ENCODE assay signal across 8 mouse cellular contexts in genomic region chr13:21401166-21401565, GRCm38 (mm10). TPM values are rescaled to one million over a fixed set of nuclear protein-coding genes. Genes with fewer than 3 reads are reported as not detected.
DNase-seq lines count a peak whose midpoint lies in the region; ATAC-seq and TF ChIP-seq lines count a peak whose summit lies in the region.

No protein-coding gene starts in this region.

- ATAC-seq in heart, embryonic 14.5 days (ENCODE audit: insufficient number of reproducible peaks, insufficient read depth, low FRiP score, low read depth), result no peak
- ATAC-seq in hindbrain, embryonic 16.5 days, result no peak
- ATAC-seq in midbrain, embryonic 14.5 days (ENCODE audit: low FRiP score, low TSS enrichment), result no peak

- TF ChIP-seq CTCF in cerebellum, adult 2 months (IDR thresholded peaks at IDR 0.05; ENCODE audit: borderline replicate concordance, insufficient read depth, low read depth, low read length), result no peak

- peak overlapping the region; percentile 93 for H3K9ac ChIP-seq in heart, embryonic 14.5 days (ENCODE audit: low read length)
- no peak overlapping the region for H3K9ac ChIP-seq in hindbrain, embryonic 16.5 days (ENCODE audit: low read depth, low read length)
- H3K9ac ChIP-seq in midbrain, embryonic 14.5 days (replicated peaks; ENCODE audit: low read length), result no peak overlapping the region; the same call in 1 of the 2 replicates

- H3K27me3 ChIP-seq in heart, embryonic 14.5 days (ENCODE audit: control insufficient read depth, insufficient read depth, low read length), result no peaks in the 10 kb centered on the region
- no peaks in the 10 kb centered on the region for H3K27me3 ChIP-seq in embryonic facial prominence, embryonic 10.5 days (replicated peaks; ENCODE audit: low read depth, poor library complexity, severe bottlenecking)
- no peaks in the 10 kb centered on the region for H3K27me3 ChIP-seq in hindbrain, embryonic 16.5 days (replicated peaks; ENCODE audit: control insufficient read depth, insufficient read depth, low read length)
- no peaks in the 10 kb centered on the region for H3K27me3 ChIP-seq in midbrain, embryonic 14.5 days (ENCODE audit: control insufficient read depth, insufficient read depth, low read length)
- H3K27me3 ChIP-seq in cerebellum, adult 2 months (ENCODE audit: control insufficient read depth, insufficient read depth, low read length), result no peaks in the 10 kb centered on the region

- no peak for TF ChIP-seq POLR2A in cerebellum, adult 2 months (IDR thresholded peaks at IDR 0.05; ENCODE audit: borderline replicate concordance, insufficient read depth, low read length)

- H3K9me3 ChIP-seq in heart, embryonic 14.5 days (ENCODE audit: control insufficient read depth, low read length), result no peaks in the 10 kb centered on the region
- no peaks in the 10 kb centered on the region for H3K9me3 ChIP-seq in embryonic facial prominence, embryonic 10.5 days
- H3K9me3 ChIP-seq in hindbrain, embryonic 16.5 days (ENCODE audit: control insufficient read depth, low read length), result no peaks in the 10 kb centered on the region
- no peaks in the 10 kb centered on the region for H3K9me3 ChIP-seq in midbrain, embryonic 14.5 days (ENCODE audit: control insufficient read depth, low read length)

- peaks cover 2 to 18% of the 10 kb centered on the region in 2 experiments; a peak in 3 of 4 replicates for H3K4me1 ChIP-seq in heart, embryonic 14.5 days (ENCODE audit: control insufficient read depth in 2 of 2, insufficient read depth in 2 of 2, low read length in 2 of 2)
- H3K4me1 ChIP-seq in embryonic facial prominence, embryonic 10.5 days, result peaks cover 11% of the 10 kb centered on the region
- H3K4me1 ChIP-seq in hindbrain, embryonic 16.5 days (ENCODE audit: control insufficient read depth, insufficient read depth, low read depth, low read length), result peaks cover 17% of the 10 kb centered on the region
- H3K4me1 ChIP-seq in midbrain, embryonic 14.5 days (ENCODE audit: control insufficient read depth, insufficient read depth, low read length), result peaks cover 16% of the 10 kb centered on the region
- no peaks in the 10 kb centered on the region for H3K4me1 ChIP-seq in cerebellum, adult 2 months (ENCODE audit: control insufficient read depth, insufficient read depth, low read length)

- no peak for DNase-seq in heart, postnatal 14 days
- DNase-seq in embryonic facial prominence, embryonic 10.5 days (ENCODE audit: low spot score), result no peak
- no peak for DNase-seq in midbrain, embryonic 14.5 days
- DNase-seq in cerebellum, adult 2 months, result no peak
- DNase-seq in gastrocnemius, postnatal 14 days, result no peak
- DNase-seq in embryo, embryonic 10 days (ENCODE audit: low spot score), result no peak

- H3K4me3 ChIP-seq in heart, embryonic 14.5 days (ENCODE audit: control insufficient read depth in 1 of 2, insufficient read depth in 1 of 2, low read depth in 1 of 2, low read length in 2 of 2), result peak overlapping the region; percentile 51 to 88; a peak in 3 of 4 replicates
- H3K4me3 ChIP-seq in embryonic facial prominence, embryonic 10.5 days, result peak overlapping the region; percentile 84
- H3K4me3 ChIP-seq in hindbrain, embryonic 16.5 days (ENCODE audit: low read length), result peak overlapping the region; percentile 92
- H3K4me3 ChIP-seq in midbrain, embryonic 14.5 days (replicated peaks; ENCODE audit: low read depth, low read length), result peak overlapping the region; percentile 80
- no peak overlapping the region for H3K4me3 ChIP-seq in cerebellum, adult 2 months (replicated peaks; ENCODE audit: insufficient read depth, low read depth, low read length)

- H3K27ac ChIP-seq in heart, embryonic 14.5 days (replicated peaks in 1 of 2; ENCODE audit: control insufficient read depth in 1 of 2, insufficient read depth in 1 of 2, low read depth in 2 of 2, low read length in 2 of 2), result no peak overlapping the region
- 0 out of 2 replicates have a peak overlapping the region, but pooled peaks have one; percentile 93 for H3K27ac ChIP-seq in embryonic facial prominence, embryonic 10.5 days (replicated peaks)
- no peak overlapping the region for H3K27ac ChIP-seq in hindbrain, embryonic 16.5 days (ENCODE audit: low read depth, low read length)
- no peak overlapping the region for H3K27ac ChIP-seq in midbrain, embryonic 14.5 days (replicated peaks; ENCODE audit: low read depth, low read length)
- no peak overlapping the region for H3K27ac ChIP-seq in cerebellum, adult 2 months (ENCODE audit: insufficient read depth, low read length)

- peak overlapping the region; percentile 76 for H3K4me2 ChIP-seq in heart, embryonic 14.5 days (ENCODE audit: low read length)
- peak overlapping the region; percentile 82 for H3K4me2 ChIP-seq in hindbrain, embryonic 16.5 days (ENCODE audit: low read length)
- H3K4me2 ChIP-seq in midbrain, embryonic 14.5 days (ENCODE audit: low read length), result peak overlapping the region; percentile 77

- H3K36me3 ChIP-seq in heart, embryonic 14.5 days (ENCODE audit: control insufficient read depth, insufficient read depth, low read length), result peaks cover 42% of the 10 kb centered on the region
- peaks cover 44% of the 10 kb centered on the region for H3K36me3 ChIP-seq in embryonic facial prominence, embryonic 10.5 days (replicated peaks)
- peaks cover 2% of the 10 kb centered on the region; the same call in 1 of the 2 replicates for H3K36me3 ChIP-seq in hindbrain, embryonic 16.5 days (ENCODE audit: control insufficient read depth, insufficient read depth, low read length)
- peaks cover 18% of the 10 kb centered on the region for H3K36me3 ChIP-seq in midbrain, embryonic 14.5 days (ENCODE audit: control insufficient read depth, insufficient read depth, low read length)

- WGBS in heart, embryonic 14.5 days, result 65% methylated on average over 3 of the region's 3 CpGs
- 84% methylated on average over 3 of the region's 3 CpGs for WGBS in embryonic facial prominence, embryonic 10.5 days
- WGBS in hindbrain, embryonic 16.5 days, result 82% methylated on average over 3 of the region's 3 CpGs
- 85% methylated on average over 3 of the region's 3 CpGs for whole genome bisulfite sequencing in midbrain, embryonic 14.5 days
- WGBS in cerebellum, adult 2 months, result 59% methylated on average over 3 of the region's 3 CpGs

- intact Hi-C loops in heart, postnatal 14 days (cut with DNase I), result loop anchor here (10.0 kb wide), 1 partner anchor 624 kb away; no protein-coding TSS in a partner anchor
- intact Hi-C loops in gastrocnemius, postnatal 14 days (cut with DNase I; ENCODE audit: low total_unique reads), result no loop called here

RNA-seq across cellular contexts. Expression of gene Zkscan3, which starts 1.4 kb away (rescaled TPM):
- 67.1 and 67.3 TPM in 2 replicates for polyA plus RNA-seq in heart, embryonic 14.5 days (2014; fragmentation: Nextera tagmentation; extraction: Ambion mirVana)
- 10 to 100 TPM; 34.3 to 38.2 TPM for total RNA-seq in heart, postnatal 14 days (2021)
- 91.5 and 91.9 TPM in 2 replicates for polyA plus RNA-seq in embryonic facial prominence, embryonic 10.5 days (2016; fragmentation: Nextera tagmentation; extraction: Ambion mirVana)
- polyA plus RNA-seq in hindbrain, embryonic 16.5 days (2015; fragmentation: Nextera tagmentation; extraction: Ambion mirVana), result 60.5 and 63.0 TPM in 2 replicates
- polyA plus RNA-seq in midbrain, embryonic 14.5 days (2014; fragmentation: Nextera tagmentation; extraction: Ambion mirVana), result 61.8 and 69.9 TPM in 2 replicates
- polyA plus RNA-seq in cerebellum, adult 2 months (2012; rRNA removed), result 45.0 and 47.4 TPM in 2 replicates
- total RNA-seq in gastrocnemius, postnatal 14 days (2021), result 10 to 100 TPM; 14.8 TPM

RNA-seq across cellular contexts. Expression of gene Zscan12, which starts 38.5 kb away (rescaled TPM):
- polyA plus RNA-seq in heart, embryonic 14.5 days (2014; fragmentation: Nextera tagmentation; extraction: Ambion mirVana), result 6.9 and 8.1 TPM in 2 replicates
- total RNA-seq in heart, postnatal 14 days (2021), result 1 to 10 TPM; 4.6 to 4.9 TPM
- 19.3 and 20.4 TPM in 2 replicates for polyA plus RNA-seq in embryonic facial prominence, embryonic 10.5 days (2016; fragmentation: Nextera tagmentation; extraction: Ambion mirVana)
- 10.1 and 12.0 TPM in 2 replicates for polyA plus RNA-seq in hindbrain, embryonic 16.5 days (2015; fragmentation: Nextera tagmentation; extraction: Ambion mirVana)
- polyA plus RNA-seq in midbrain, embryonic 14.5 days (2014; fragmentation: Nextera tagmentation; extraction: Ambion mirVana), result 11.8 and 15.9 TPM in 2 replicates
- polyA plus RNA-seq in cerebellum, adult 2 months (2012; rRNA removed), result 6.5 and 6.7 TPM in 2 replicates
- total RNA-seq in gastrocnemius, postnatal 14 days (2021), result 1 to 10 TPM; 5.5 to 5.9 TPM

RNA-seq across cellular contexts. Expression of gene Pgbd1, which starts 39.7 kb away (rescaled TPM):
- 2.4 and 3.6 TPM in 2 replicates for polyA plus RNA-seq in heart, embryonic 14.5 days (2014; fragmentation: Nextera tagmentation; extraction: Ambion mirVana)
- total RNA-seq in heart, postnatal 14 days (2021), result under 1 TPM; 0.32 to 0.60 TPM
- polyA plus RNA-seq in embryonic facial prominence, embryonic 10.5 days (2016; fragmentation: Nextera tagmentation; extraction: Ambion mirVana), result 4.2 and 4.9 TPM in 2 replicates
- 2.8 and 3.5 TPM in 2 replicates for polyA plus RNA-seq in hindbrain, embryonic 16.5 days (2015; fragmentation: Nextera tagmentation; extraction: Ambion mirVana)
- 3.9 and 5.2 TPM in 2 replicates for polyA plus RNA-seq in midbrain, embryonic 14.5 days (2014; fragmentation: Nextera tagmentation; extraction: Ambion mirVana)
- 2.6 and 2.7 TPM in 2 replicates for polyA plus RNA-seq in cerebellum, adult 2 months (2012; rRNA removed)
- total RNA-seq in gastrocnemius, postnatal 14 days (2021), result under 1 TPM; 0.20 to 0.27 TPM

RNA-seq across cellular contexts. Expression of gene Zscan26, which starts 52.4 kb away (rescaled TPM):
- polyA plus RNA-seq in heart, embryonic 14.5 days (2014; fragmentation: Nextera tagmentation; extraction: Ambion mirVana), result 28.1 and 29.9 TPM in 2 replicates
- 10 to 100 TPM; 21.7 to 24.1 TPM for total RNA-seq in heart, postnatal 14 days (2021)
- polyA plus RNA-seq in embryonic facial prominence, embryonic 10.5 days (2016; fragmentation: Nextera tagmentation; extraction: Ambion mirVana), result 29.4 and 29.9 TPM in 2 replicates
- 17.6 and 20.6 TPM in 2 replicates for polyA plus RNA-seq in hindbrain, embryonic 16.5 days (2015; fragmentation: Nextera tagmentation; extraction: Ambion mirVana)
- 15.7 and 17.6 TPM in 2 replicates for polyA plus RNA-seq in midbrain, embryonic 14.5 days (2014; fragmentation: Nextera tagmentation; extraction: Ambion mirVana)
- 69.3 and 71.9 TPM in 2 replicates for polyA plus RNA-seq in cerebellum, adult 2 months (2012; rRNA removed)
- 10 to 100 TPM in 1 of 2 experiments, 1 to 10 TPM in 1; 8.9 to 10.8 TPM for total RNA-seq in gastrocnemius, postnatal 14 days (2021)

RNA-seq across cellular contexts. Expression of gene Olfr1367, which starts 54.5 kb away (rescaled TPM):
- not detected in 2 replicates for polyA plus RNA-seq in heart, embryonic 14.5 days (2014; fragmentation: Nextera tagmentation; extraction: Ambion mirVana)
- not detected for total RNA-seq in heart, postnatal 14 days (2021)
- polyA plus RNA-seq in embryonic facial prominence, embryonic 10.5 days (2016; fragmentation: Nextera tagmentation; extraction: Ambion mirVana), result not detected in 2 replicates
- polyA plus RNA-seq in hindbrain, embryonic 16.5 days (2015; fragmentation: Nextera tagmentation; extraction: Ambion mirVana), result not detected in 2 replicates
- polyA plus RNA-seq in midbrain, embryonic 14.5 days (2014; fragmentation: Nextera tagmentation; extraction: Ambion mirVana), result not detected in 2 replicates
- not detected in 2 replicates for polyA plus RNA-seq in cerebellum, adult 2 months (2012; rRNA removed)
- total RNA-seq in gastrocnemius, postnatal 14 days (2021), result not detected
